Mouse (Mus musculus) kidney, postnatal 0 days (tissue): Measurements from ENCODE around the gene Brca1. TPM values are rescaled to one million over a fixed set of nuclear protein-coding genes. Genes with fewer than 3 reads are reported as not detected.
"Not testable (repeated sequence)": the region's sequence is repeated elsewhere in the genome, so short reads cannot be mapped to it uniquely, and the experiment has no call there.

Experiments
- ATAC-seq: fragments of 200-750 bp; cut with Nextera tagmentation; replicated peaks from 2 replicates; pipeline ENCODE4 v1.8.0; 2017; ENCODE audit warnings: low read depth, moderate number of reproducible peaks, moderate TSS enrichment, moderate library complexity; ENCODE audit not compliant: low FRiP score
- DNase-seq: peaks from one replicate; pipeline ENCODE4 v3.0.0-alpha.2; 2016; ENCODE audit warnings: low spot score
- H3K27ac ChIP-seq: fragments of 300-500 bp; sonication (generic); 2 replicates; pipeline ENCODE4 v1.5.1; 2014; ENCODE audit warnings: mild to moderate bottlenecking
- H3K27me3 ChIP-seq: fragments of 300-500 bp; sonication (generic); 2 replicates; pipeline ENCODE4 v1.6.1; 2014; ENCODE audit warnings: low read length, mixed read lengths; ENCODE audit not compliant: insufficient read depth
- H3K36me3 ChIP-seq: fragments of 300-500 bp; sonication (generic); 2 replicates; pipeline ENCODE4 v1.6.1; 2014; ENCODE audit warnings: low read length, mixed read lengths; ENCODE audit not compliant: insufficient read depth
- H3K4me1 ChIP-seq: fragments of 300-500 bp; sonication (generic); replicated peaks from 2 replicates; pipeline ENCODE4 v1.6.1; 2014; ENCODE audit warnings: antibody characterized with exemption, low read length, mixed read lengths; ENCODE audit not compliant: insufficient read depth
- H3K4me2 ChIP-seq: fragments of 300-500 bp; sonication (generic); 2 replicates; pipeline ENCODE4 v1.6.1; 2014; ENCODE audit warnings: mild to moderate bottlenecking, low read length, moderate library complexity, mixed read lengths
- H3K4me3 ChIP-seq: fragments of 300-500 bp; sonication (generic); replicated peaks from 2 replicates; pipeline ENCODE4 v1.5.1; 2014; ENCODE audit warnings: low read depth, low read length
- H3K9ac ChIP-seq: fragments of 300-500 bp; sonication (generic); 2 replicates; pipeline ENCODE4 v1.6.1; 2014; ENCODE audit warnings: low read depth, low read length
- H3K9me3 ChIP-seq: fragments of 300-500 bp; sonication (generic); replicated peaks from 2 replicates; pipeline ENCODE4 v1.6.1; 2016; ENCODE audit warnings: low read length, inconsistent platforms, mixed read lengths
- CTCF ChIP-seq: IDR thresholded peaks from 2 replicates; pipeline ENCODE4 v1.5.1; 2016; ENCODE audit warnings: antibody characterized with exemption, low read depth, mild to moderate bottlenecking, moderate library complexity
- WGBS: fragments of 180-500 bp; shearing (Covaris S2); extraction: QIAGEN DNeasy Blood & Tissue Kit; methylation state at CpG from one replicate; pipeline ENCODE4 v1.1.7; 2014; 5-methylcytosine and 5-hydroxymethylcytosine counted together
- polyA plus RNA-seq: library from polyadenylated mRNA; unstranded; fragments of >200 nt; fragmentation: Nextera tagmentation; extraction: Ambion mirVana; gene quantifications from 2 replicates; pipeline ENCODE4 v1.2.1, GENCODE M21; 2015

Brca1 gene
- polyA plus RNA-seq, 1 experiment from 2014 or later, result 4.2 TPM

DNA sequence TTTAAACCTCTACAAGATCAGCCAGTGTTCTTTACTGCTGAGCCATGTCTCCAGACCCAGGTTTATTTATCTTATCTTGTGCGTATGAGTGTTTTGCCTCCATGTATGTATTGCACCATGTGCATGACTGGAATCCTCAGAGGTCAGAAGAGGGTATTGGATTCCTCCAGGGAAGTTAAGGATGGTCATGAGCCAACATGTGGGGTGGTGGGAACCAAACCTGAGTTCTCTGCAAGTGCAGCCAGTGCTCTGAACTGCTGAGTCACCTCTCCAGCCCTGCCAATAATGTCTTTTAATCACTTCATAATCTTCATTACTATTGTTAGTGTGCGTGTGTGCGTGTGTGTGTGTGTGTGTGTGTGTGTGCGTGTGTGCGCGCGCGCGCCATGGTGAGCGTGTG, 100.2 kb downstream of the Brca1 start:
- TF ChIP-seq CTCF, result no peak
- ATAC-seq (no peak; the same call in 1 of the 2 replicates), DNase-seq (no peak)
- no peak overlapping the region for H3K9ac ChIP-seq
- H3K9me3 ChIP-seq, result no peaks in the 10 kb centered on the region
- H3K36me3 ChIP-seq, result no peaks in the 10 kb centered on the region
- H3K27ac ChIP-seq, result no peak overlapping the region
- no peak overlapping the region for H3K4me3 ChIP-seq
- no peaks in the 10 kb centered on the region for H3K27me3 ChIP-seq
- 0 out of 2 replicates have a peak, but pooled peaks cover 3% of the 10 kb centered on the region for H3K4me1 ChIP-seq
- no peak overlapping the region for H3K4me2 ChIP-seq
- WGBS, result 96% methylated on average over 10 of the region's 10 CpGs

DNA sequence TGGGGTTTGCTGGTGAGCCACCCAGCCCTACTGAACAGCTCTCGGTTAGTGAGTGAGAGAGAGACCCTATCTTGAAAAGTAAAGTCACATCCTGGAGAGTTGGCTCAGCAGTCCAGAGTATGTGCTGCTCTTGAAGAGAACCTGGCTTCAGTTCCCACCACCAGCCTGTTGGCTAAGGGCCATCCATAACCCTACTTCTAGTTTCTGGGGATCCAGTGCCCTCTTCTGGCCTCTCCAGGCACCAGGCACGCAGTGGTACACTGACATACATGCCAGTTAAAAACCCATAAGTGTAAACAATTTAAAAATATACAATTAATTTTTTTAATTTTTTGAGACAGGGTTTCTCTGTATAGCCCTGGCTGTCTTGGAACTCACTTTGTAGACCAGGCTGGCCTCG, 101.4 kb downstream of the Brca1 start:
- H3K4me1 ChIP-seq, result 0 out of 2 replicates have a peak, but pooled peaks cover 3% of the 10 kb centered on the region
- H3K9me3 ChIP-seq, result no peaks in the 10 kb centered on the region
- no peak overlapping the region for H3K4me3 ChIP-seq
- H3K27me3 ChIP-seq, result no peaks in the 10 kb centered on the region
- no peak overlapping the region for H3K9ac ChIP-seq
- no peak overlapping the region for H3K4me2 ChIP-seq
- DNase-seq (no peak), ATAC-seq (no peak)
- no peak overlapping the region for H3K27ac ChIP-seq
- TF ChIP-seq CTCF, result peak; percentile 53
- 79% methylated on average over 3 of the region's 3 CpGs for WGBS
- no peaks in the 10 kb centered on the region for H3K36me3 ChIP-seq

DNA sequence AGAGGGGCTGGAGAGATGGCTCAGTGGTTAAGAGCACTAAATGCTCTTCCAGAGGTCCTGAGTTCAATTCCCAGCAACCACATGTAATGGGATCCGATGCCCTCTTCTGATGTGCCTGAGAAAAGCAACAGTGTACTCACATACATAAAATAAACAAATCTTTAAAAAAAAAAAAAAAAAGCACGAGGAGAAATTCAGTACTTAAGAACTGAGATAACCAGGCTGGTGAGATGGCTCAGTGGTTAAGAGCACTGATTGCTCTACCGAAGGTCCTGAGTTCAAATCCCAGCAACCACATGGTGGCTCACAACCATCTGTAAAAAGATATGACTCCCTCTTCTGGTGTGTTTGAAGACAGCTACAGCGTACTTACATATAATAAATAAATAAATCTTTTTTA, 102.2 kb downstream of the Brca1 start:
- 81% methylated on average over 4 of the region's 4 CpGs for WGBS
- not testable (repeated sequence) for DNase-seq, H3K4me2 ChIP-seq

DNA sequence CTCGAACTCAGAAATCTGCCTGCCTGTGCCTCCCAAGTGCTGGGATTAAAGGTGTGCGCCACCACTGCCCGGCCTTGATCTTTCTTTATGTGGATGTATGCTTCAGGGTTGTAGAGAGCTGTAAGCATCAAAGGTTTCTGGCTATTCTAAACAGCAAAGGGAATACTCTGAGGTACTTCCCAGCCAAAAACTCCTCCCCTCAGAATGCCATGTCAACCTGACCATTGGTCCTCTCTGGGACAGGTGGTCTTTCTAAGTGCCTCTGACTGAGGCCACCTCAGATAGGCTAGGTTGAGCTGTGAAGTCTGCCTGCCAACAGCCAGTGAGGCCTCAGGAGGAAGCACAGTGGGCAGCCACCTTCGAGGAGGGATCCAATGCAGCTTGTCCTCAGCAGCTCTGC, 102.9 kb downstream of the Brca1 start:
- Histone ChIP-seq H3K27me3 (no peaks in the 10 kb centered on the region), H3K27ac (peak overlapping the region; percentile 91), H3K9ac (peak overlapping the region; percentile 57), H3K4me2 (peak overlapping the region; percentile 67), H3K36me3 (peaks cover 12% of the 10 kb centered on the region), H3K4me1 (0 out of 2 replicates have a peak, but pooled peaks cover 4% of the 10 kb centered on the region), H3K9me3 (no peaks in the 10 kb centered on the region), H3K4me3 (peak overlapping the region; percentile 57)
- no peak for TF ChIP-seq CTCF
- 80% methylated on average over 4 of the region's 4 CpGs for WGBS
- DNase-seq (no peak), ATAC-seq (no peak)

More for the DNA sequence above, 102.2 kb downstream of the Brca1 start:
- H3K9me3 ChIP-seq, H3K4me1 ChIP-seq, H3K4me3 ChIP-seq, H3K27me3 ChIP-seq, ATAC-seq, H3K27ac ChIP-seq, H3K9ac ChIP-seq, H3K36me3 ChIP-seq: not testable (repeated sequence)

DNA sequence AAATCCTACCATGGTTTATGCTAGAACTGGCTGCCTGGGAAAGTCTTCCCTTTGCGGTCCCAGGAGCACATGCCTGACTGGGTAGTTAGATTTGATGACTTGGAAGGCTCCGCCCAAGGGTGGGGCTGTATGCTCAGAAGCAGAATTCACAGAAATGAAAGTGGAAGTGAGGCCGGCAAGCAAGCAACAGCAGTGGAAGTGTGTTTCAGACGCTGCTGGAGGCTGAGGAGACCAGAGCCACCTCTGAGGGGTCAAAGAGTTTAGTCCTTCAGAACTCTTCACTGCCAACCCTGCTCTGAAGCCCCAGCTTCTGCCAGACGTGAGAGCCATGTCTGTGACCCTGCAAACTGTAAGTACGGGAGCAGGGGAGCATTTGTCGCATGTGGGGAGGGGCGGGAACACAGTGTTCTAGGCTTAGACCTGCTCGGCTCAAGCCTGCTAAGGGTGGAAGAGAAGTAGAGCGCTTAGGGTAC, 103.4 kb downstream of the Brca1 start, which contains the start of gene Ifi35:
Gene Ifi35 (plus strand): TSS at position 134 of the 473 bp plus-strand sequence.
- peak within 1 kb of the TSS; percentile 57 for H3K9ac ChIP-seq
- peak within 1 kb of the TSS; percentile 67 for H3K4me2 ChIP-seq
- H3K27ac ChIP-seq, result peak within 1 kb of the TSS; percentile 91
- peak; percentile 60 for ATAC-seq
- H3K36me3 ChIP-seq, result peaks cover 17% of the 10 kb centered on the region
- DNase-seq, result peak; percentile 95
- H3K27me3 ChIP-seq, result no peaks in the 10 kb centered on the region
- H3K4me3 ChIP-seq, result peak within 1 kb of the TSS; percentile 57
- no peak for TF ChIP-seq CTCF
- H3K4me1 ChIP-seq, result peaks cover 7% of the 10 kb centered on the region; the same call in 1 of the 2 replicates
- no peaks in the 10 kb centered on the region for H3K9me3 ChIP-seq
- WGBS, result 14% methylated on average over 10 of the region's 10 CpGs

DNA sequence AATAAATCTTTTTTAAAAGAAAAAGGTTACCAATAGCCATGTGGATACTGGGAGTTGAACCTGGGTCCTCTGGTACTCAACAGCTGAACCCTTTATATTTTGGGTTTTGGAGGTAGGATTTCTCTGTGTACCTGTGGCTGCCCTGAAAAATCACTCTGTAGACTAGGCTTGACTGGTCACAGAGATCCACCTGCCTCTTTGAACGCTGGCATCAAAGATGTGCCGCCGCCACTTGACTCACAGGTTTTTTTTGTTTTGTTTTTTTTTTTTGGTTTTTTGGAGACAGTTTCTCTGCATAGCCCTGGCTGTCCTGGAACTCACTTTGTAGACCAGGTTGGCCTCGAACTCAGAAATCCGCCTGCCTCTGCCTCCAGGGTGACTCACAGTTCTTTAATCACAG, 104.0 kb downstream of the Brca1 start:
- peaks cover 17% of the 10 kb centered on the region for H3K36me3 ChIP-seq
- no peak overlapping the region for H3K4me3 ChIP-seq
- H3K4me1 ChIP-seq, result peaks cover 7% of the 10 kb centered on the region; the same call in 1 of the 2 replicates
- TF ChIP-seq CTCF, result no peak
- DNase-seq (no peak), ATAC-seq (no peak)
- 0 out of 2 replicates have a peak overlapping the region, but pooled peaks have one; percentile 57 for H3K9ac ChIP-seq
- H3K9me3 ChIP-seq, result no peaks in the 10 kb centered on the region
- no peaks in the 10 kb centered on the region for H3K27me3 ChIP-seq
- H3K27ac ChIP-seq, result peak overlapping the region; percentile 91; the same call in 1 of the 2 replicates
- H3K4me2 ChIP-seq, result peak overlapping the region; percentile 67
- WGBS, result 79% methylated on average over 5 of the region's 5 CpGs

DNA sequence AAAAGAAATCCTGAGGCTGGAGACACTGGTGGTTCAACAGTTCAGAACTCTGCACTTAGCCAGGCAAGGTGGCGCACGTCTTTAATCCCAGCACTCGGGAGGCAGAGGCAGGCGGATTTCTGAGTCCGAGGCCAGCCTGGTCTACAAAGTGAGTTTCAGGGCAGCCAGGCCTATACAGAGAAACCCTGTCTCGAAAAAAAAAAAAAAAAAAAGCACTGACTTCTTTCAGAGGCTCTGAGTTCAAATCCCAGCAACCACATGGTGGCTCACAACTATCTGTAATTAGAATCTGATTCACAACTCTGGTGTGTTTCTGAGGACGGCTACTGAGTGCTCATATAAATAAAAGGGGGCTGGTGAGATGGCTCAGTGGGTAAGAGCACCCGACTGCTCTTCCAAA, 104.9 kb downstream of the Brca1 start:
- 86% methylated on average over 8 of the region's 8 CpGs for WGBS

More for the DNA sequence above, 104.9 kb downstream of the Brca1 start:
- not testable (repeated sequence) for H3K9ac ChIP-seq, H3K9me3 ChIP-seq, H3K27me3 ChIP-seq, DNase-seq, H3K4me1 ChIP-seq, H3K4me2 ChIP-seq, ATAC-seq, H3K27ac ChIP-seq, H3K4me3 ChIP-seq
- H3K36me3 ChIP-seq, result peaks cover 17% of the 10 kb centered on the region
